Mouse (Mus musculus) bone marrow macrophage, adult 2 months (primary cell): Measurements from ENCODE around the gene 4833420G17Rik. TPM values are rescaled to one million over a fixed set of nuclear protein-coding genes. Genes with fewer than 3 reads are reported as not detected.

Source experiments
- H3K27ac ChIP-seq: 2 replicates; pipeline ENCODE4 v1.5.1; 2012; ENCODE audit warnings: low read depth, low read length; ENCODE audit not compliant: insufficient read depth
- H3K4me1 ChIP-seq: 2 replicates; pipeline ENCODE4 v1.6.1; 2012; ENCODE audit warnings: low read length; ENCODE audit not compliant: control insufficient read depth, insufficient read depth
- H3K4me3 ChIP-seq: 2 replicates; pipeline ENCODE4 v1.5.1; 2012; ENCODE audit warnings: mild to moderate bottlenecking, low read length, moderate library complexity; ENCODE audit not compliant: insufficient read depth
- CTCF ChIP-seq: IDR thresholded peaks from 2 replicates; pipeline ENCODE4 v1.5.1; 2012; ENCODE audit warnings: low read depth, mild to moderate bottlenecking, low read length, moderate library complexity
- POLR2A ChIP-seq: IDR thresholded peaks from 2 replicates; pipeline ENCODE4 v1.6.1; 2012; ENCODE audit warnings: mild to moderate bottlenecking, low read depth, low read length, borderline replicate concordance
- polyA plus RNA-seq: library from polyadenylated mRNA; stranded (reverse); fragments of >200 nt; gene quantifications from 2 replicates; pipeline ENCODE4 v1.2.4, GENCODE M21; 2012; ENCODE audit not compliant: missing spikeins, insufficient read depth, insufficient read length

4833420G17Rik gene
- 90.1 and 95.6 TPM in 2 replicates for polyA plus RNA-seq

GRCm38 (mm10) chr13:119462596-119463560 is at the start of gene 4833420G17Rik:
Gene 4833420G17Rik (plus strand): TSS chr13:119462768.
- TF ChIP-seq POLR2A (peak; percentile 86; the same call in 1 of the 2 replicates), CTCF (no peak)
- Histone ChIP-seq H3K4me1 (peaks cover 11% of the 10 kb centered on the region), H3K27ac (peak within 1 kb of the TSS; percentile 82), H3K4me3 (peak within 1 kb of the TSS; percentile 86)

- TF ChIP-seq CTCF, result no peak
- TF ChIP-seq POLR2A, result no peak
- Histone ChIP-seq H3K4me1 (peaks cover 1% of the 10 kb centered on the region), H3K27ac (no peak overlapping the region), H3K4me3 (no peak overlapping the region)
These were observed 49.5 kb upstream of the 4833420G17Rik start for GRCm38 (mm10) chr13:119413026-119413425.

GRCm38 (mm10) chr13:119418479-119418878 is 44.1 kb upstream of the 4833420G17Rik start:
- no peak overlapping the region for H3K27ac ChIP-seq
- TF ChIP-seq CTCF (no peak), POLR2A (no peak)
- H3K4me3 ChIP-seq, result no peak overlapping the region
- no peaks in the 10 kb centered on the region for H3K4me1 ChIP-seq

- TF ChIP-seq POLR2A, result no peak
- no peak for TF ChIP-seq CTCF
- H3K4me1 ChIP-seq, result peaks cover 21% of the 10 kb centered on the region
- H3K4me3 ChIP-seq, result peak overlapping the region; percentile 86
- H3K27ac ChIP-seq, result no peak overlapping the region
These were observed 32.4 kb upstream of the 4833420G17Rik start for GRCm38 (mm10) chr13:119430164-119430563.

- Histone ChIP-seq H3K4me3 (no peak overlapping the region), H3K27ac (no peak overlapping the region), H3K4me1 (peaks cover 27% of the 10 kb centered on the region)
- TF ChIP-seq POLR2A (no peak), CTCF (no peak)
These were observed 30.5 kb upstream of the 4833420G17Rik start for GRCm38 (mm10) chr13:119432041-119432440.

GRCm38 (mm10) chr13:119434359-119434758 is 28.2 kb upstream of the 4833420G17Rik start:
- no peak overlapping the region for H3K27ac ChIP-seq
- TF ChIP-seq POLR2A, result no peak
- no peak for TF ChIP-seq CTCF
- no peak overlapping the region for H3K4me3 ChIP-seq
- H3K4me1 ChIP-seq, result peaks cover 27% of the 10 kb centered on the region

- no peak overlapping the region for H3K27ac ChIP-seq
- H3K4me3 ChIP-seq, result no peak overlapping the region
- TF ChIP-seq CTCF (no peak), POLR2A (no peak)
- H3K4me1 ChIP-seq, result peaks cover 14% of the 10 kb centered on the region
These were observed 20.3 kb upstream of the 4833420G17Rik start for GRCm38 (mm10) chr13:119442244-119442643.

GRCm38 (mm10) chr13:119453563-119453962 is 9.0 kb upstream of the 4833420G17Rik start:
- TF ChIP-seq POLR2A (no peak), CTCF (no peak)
- H3K4me3 ChIP-seq, result no peak overlapping the region
- H3K4me1 ChIP-seq, result peaks cover 4% of the 10 kb centered on the region
- no peak overlapping the region for H3K27ac ChIP-seq

GRCm38 (mm10) chr13:119455082-119455481 is 7.5 kb upstream of the 4833420G17Rik start:
- no peak overlapping the region for H3K4me3 ChIP-seq
- H3K4me1 ChIP-seq, result peaks cover 4% of the 10 kb centered on the region
- no peak overlapping the region for H3K27ac ChIP-seq
- TF ChIP-seq POLR2A (no peak), CTCF (no peak)

GRCm38 (mm10) chr13:119456342-119456741 is 6.2 kb upstream of the 4833420G17Rik start:
- TF ChIP-seq CTCF (no peak), POLR2A (no peak)
- Histone ChIP-seq H3K4me1 (peaks cover 4% of the 10 kb centered on the region), H3K27ac (no peak overlapping the region), H3K4me3 (no peak overlapping the region)
